Mouse (Mus musculus): ENCODE data around the gene Magi2. TPM values are rescaled to one million over a fixed set of nuclear protein-coding genes. Genes with fewer than 3 reads are reported as not detected.

Gene Magi2
- total RNA-seq, 2 experiments from 2014 or later: 98.1 to 102 TPM

- intact Hi-C loops (cut with DNase I): no loop called here
- no peak for DNase-seq (ENCODE audit: low spot score in 2 of 2)
Measured at GRCm38 (mm10) chr5:20406626-20407025, 1179.8 kb downstream of the Magi2 start.

DNA sequence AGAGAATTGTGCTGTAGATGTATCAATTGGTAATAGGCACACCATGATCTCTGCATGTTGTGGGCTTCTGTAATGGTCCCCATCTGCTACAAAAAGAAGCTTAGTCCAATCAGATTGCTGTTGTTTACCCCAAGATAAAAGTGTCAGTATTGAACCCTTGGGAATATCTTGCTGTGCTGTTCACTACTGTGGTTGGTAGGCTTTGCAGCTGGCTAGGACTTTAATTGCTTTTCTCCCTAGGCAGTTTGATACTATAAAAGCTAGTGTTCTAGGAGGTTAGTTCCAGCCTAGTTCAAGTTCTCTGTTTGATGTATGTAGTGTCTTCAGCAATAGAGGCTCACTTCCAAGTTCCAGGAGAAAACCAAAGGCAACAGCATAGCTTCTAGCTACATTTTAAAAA is 1188.5 kb downstream of the Magi2 start:
- DNase-seq (ENCODE audit: low spot score in 2 of 2): no peak
- intact Hi-C loops (cut with DNase I): no loop called here

GRCm38 (mm10) chr5:20417348-20417747 is 1190.5 kb downstream of the Magi2 start:
- intact Hi-C loops (cut with DNase I): no loop called here
- DNase-seq (ENCODE audit: low spot score in 2 of 2): no peak

- intact Hi-C loops (cut with DNase I): no loop called here
- DNase-seq (ENCODE audit: low spot score in 2 of 2): no peak
Measured at GRCm38 (mm10) chr5:20432148-20432813, 1205.4 kb downstream of the Magi2 start.

GRCm38 (mm10) chr5:20446471-20447174 is 1219.8 kb downstream of the Magi2 start:
- DNase-seq (ENCODE audit: low spot score in 2 of 2): peak; percentile 27 to 73
- intact Hi-C loops (cut with DNase I): no loop called here

GRCm38 (mm10) chr5:20456106-20456505 is 1229.3 kb downstream of the Magi2 start:
- intact Hi-C loops (cut with DNase I): no loop called here
- DNase-seq (ENCODE audit: low spot score in 2 of 2): no peak

- intact Hi-C loops (cut with DNase I): no loop called here
- DNase-seq (ENCODE audit: low spot score in 2 of 2): no peak
Measured at GRCm38 (mm10) chr5:20457742-20458510, 1231.1 kb downstream of the Magi2 start.

- intact Hi-C loops (cut with DNase I): no loop called here
- DNase-seq (ENCODE audit: low spot score in 2 of 2): peak in 1 of 2 experiments; percentile 10
Measured at GRCm38 (mm10) chr5:20461709-20462108, 1234.9 kb downstream of the Magi2 start.

DNA sequence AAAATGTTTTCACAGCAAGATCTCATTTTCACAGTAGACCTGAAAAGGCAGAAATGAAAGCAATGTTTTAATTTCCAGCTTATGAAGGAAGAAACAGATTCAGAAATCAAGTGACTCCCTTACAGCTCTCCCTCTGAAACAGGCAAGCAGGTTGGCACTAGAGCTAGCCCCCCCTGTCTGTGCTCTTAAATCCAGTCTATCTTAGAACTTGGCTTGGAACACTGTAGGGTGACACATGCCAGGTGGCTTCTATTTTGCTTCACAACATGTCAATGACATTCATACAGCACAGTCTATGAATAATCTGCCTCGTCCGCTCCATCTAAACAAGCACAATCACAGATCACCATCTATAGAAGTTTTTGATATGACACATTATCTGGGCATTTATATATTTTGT is 1235.5 kb downstream of the Magi2 start:
- peak; percentile 43 to 73 for DNase-seq (ENCODE audit: low spot score in 2 of 2)
- intact Hi-C loops (cut with DNase I): no loop called here

- intact Hi-C loops (cut with DNase I): no loop called here
- DNase-seq (ENCODE audit: low spot score in 2 of 2): no peak
Measured at GRCm38 (mm10) chr5:20469721-20470120, 1242.9 kb downstream of the Magi2 start.

DNA sequence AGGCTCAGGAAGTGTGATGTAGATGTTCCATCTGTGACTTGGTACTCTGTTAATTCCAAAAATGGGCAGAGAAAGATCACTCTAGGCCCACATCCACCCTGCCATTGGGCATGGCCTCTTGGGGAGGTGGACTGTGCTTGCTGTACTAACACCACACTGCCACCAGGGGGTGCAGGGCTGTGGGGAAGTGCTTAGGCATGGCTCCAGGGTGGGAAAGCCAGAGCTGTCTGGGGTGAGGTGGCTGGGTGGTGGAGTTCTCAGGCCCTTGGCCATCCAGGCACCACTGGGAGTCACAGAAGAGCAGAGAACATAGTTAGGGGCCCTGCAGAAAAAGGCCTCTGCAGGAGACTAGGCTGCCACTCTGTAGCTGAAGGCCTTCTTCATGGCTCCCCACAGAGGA is 1243.6 kb downstream of the Magi2 start:
- intact Hi-C loops (cut with DNase I): no loop called here
- DNase-seq (ENCODE audit: low spot score in 2 of 2): no peak

DNA sequence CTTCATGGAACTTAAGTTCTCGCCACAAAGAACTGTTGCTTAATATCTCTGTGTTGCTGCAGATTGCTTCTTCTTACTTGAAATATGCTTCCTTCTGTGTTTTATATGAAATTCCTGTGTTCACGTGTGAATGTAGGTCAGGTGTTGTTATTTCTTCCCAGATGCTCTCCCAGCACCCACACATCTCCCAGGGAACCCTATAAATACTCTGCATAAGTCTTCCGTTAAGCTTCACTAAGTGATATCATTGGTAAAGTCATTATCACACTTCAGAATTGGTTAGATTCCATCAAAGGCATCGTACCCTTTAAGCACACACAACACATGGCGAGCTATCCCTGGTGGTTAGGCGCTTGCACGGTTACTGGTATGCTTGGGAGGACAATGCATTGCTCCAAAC is 1257.7 kb downstream of the Magi2 start:
- peak in 1 of 2 experiments; percentile 49 for DNase-seq (ENCODE audit: low spot score in 2 of 2)
- intact Hi-C loops (cut with DNase I): no loop called here

GRCm38 (mm10) chr5:20491911-20492310 is 1265.1 kb downstream of the Magi2 start:
- intact Hi-C loops (cut with DNase I): no loop called here

GRCm38 (mm10) chr5:20492679-20493078 is 1265.8 kb downstream of the Magi2 start:
- peak; percentile 38 to 40 for DNase-seq (ENCODE audit: low spot score in 2 of 2)
- intact Hi-C loops (cut with DNase I): no loop called here

More at GRCm38 (mm10) chr5:20491911-20492310, 1265.1 kb downstream of the Magi2 start:
- DNase-seq (ENCODE audit: low spot score in 2 of 2): no peak

DNA sequence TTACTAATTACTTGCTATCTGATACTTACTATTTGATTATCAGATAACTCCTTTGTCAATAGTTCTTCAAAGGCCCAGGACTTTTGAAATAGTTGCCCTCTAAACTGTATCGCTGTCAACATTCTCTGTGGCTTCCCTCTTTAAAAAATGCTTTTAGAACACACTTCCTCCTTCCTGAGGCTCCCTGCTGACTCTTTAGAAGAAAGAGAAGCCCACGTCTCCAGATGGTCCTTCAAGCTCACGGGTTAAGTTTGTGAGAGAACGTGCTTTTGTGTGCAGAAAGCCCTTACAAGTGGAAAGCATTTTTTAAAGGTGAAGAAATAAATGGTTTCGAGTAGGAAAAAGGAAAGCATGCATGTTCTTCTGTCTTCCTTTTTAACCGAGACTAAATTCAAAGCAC is 1267.2 kb downstream of the Magi2 start:
- intact Hi-C loops (cut with DNase I): no loop called here
- DNase-seq (ENCODE audit: low spot score in 2 of 2): peak in 1 of 2 experiments; percentile 40

GRCm38 (mm10) chr5:20496924-20497323 is 1270.1 kb downstream of the Magi2 start:
- intact Hi-C loops (cut with DNase I): no loop called here
- DNase-seq (ENCODE audit: low spot score in 2 of 2): no peak

DNA sequence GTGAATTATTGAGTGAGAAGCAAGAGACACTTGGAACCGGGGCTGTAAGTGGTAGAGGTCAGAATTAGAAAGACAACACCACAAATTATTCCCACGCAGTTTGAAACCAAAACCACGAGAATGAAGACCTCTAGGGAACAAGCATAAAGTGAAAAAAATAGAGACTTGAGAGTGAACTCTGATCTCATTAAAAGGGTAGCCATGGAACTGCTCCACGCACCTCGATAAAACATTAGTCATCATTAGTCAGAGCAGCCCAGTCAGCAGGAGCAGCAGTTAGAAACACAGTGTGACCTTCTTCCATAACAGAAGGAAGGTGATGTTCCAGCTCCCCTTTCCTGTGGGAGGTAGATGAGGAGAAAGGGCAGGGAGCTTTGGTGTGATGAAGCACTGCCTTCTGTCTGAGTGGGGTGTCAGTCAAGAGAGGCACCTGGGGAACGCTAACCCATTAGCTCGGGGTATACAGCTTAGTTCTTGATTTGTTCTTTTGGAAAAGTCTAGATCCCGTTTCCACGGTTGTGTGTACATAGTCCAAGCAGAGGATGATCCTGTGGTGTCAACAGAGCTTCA is 1272.3 kb downstream of the Magi2 start:
- DNase-seq (ENCODE audit: low spot score in 2 of 2): no peak
- intact Hi-C loops (cut with DNase I): no loop called here

DNA sequence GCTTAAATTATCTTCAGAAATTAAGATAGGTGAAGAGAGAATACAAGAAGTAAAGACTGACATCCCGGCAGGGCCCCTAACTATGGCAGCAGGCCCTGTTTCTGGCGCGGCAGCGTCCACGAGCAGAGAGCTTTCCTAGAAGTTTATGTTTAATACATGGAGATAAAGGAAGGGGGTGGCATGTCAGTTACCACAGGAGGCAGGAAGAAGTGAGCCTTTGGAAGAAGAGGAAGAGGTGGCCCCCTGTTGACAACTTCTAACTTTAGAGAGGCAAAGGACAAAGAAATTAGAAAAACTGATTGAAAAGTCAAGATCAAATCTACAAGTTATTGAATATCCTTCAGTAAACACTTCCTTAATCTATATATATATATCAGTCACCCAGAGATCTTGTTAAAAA is 1281.8 kb downstream of the Magi2 start:
- intact Hi-C loops (cut with DNase I): no loop called here
- no peak for DNase-seq (ENCODE audit: low spot score in 2 of 2)

DNA sequence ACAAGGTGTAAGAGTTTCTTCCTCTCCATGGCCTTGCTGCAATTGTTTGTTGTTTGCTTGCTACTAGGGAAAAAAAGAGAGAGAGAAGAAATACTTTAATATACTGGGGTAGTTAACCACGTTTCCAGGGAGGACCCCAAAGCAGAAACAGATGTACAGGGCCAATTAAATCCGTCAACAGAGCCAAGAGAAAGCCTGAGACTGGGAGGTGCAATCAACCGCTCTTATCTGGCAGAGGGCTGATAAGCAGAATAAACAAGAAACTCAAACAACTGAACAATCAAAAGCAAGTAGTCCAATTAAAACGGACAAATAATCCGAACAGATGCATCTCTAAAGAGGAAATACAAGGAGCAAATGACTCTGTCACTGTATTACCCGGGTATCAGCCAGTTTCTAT is 1282.8 kb downstream of the Magi2 start:
- intact Hi-C loops (cut with DNase I): no loop called here

More for the DNA sequence above, 1282.8 kb downstream of the Magi2 start:
- no peak for DNase-seq (ENCODE audit: low spot score in 2 of 2)
